Mouse (Mus musculus): ENCODE measurements around the gene A530084C06Rik. TPM values are rescaled to one million over a fixed set of nuclear protein-coding genes. Genes with fewer than 3 reads are reported as not detected.

A530084C06Rik gene
- not detected for total RNA-seq (2021)
- long read RNA-seq, experiment 1, result 0 reads
- long read RNA-seq, experiment 2, result 0 reads

- peak in 1 of 2 experiments; percentile 20 for DNase-seq (ENCODE audit: low spot score in 2 of 2)
Observed at GRCm38 (mm10) chr13:31558521-31559418, at the start of gene A530084C06Rik. Gene A530084C06Rik, minus strand, starts transcription at chr13:31559333.

GRCm38 (mm10) chr13:31603964-31604363 is 44.8 kb upstream of the A530084C06Rik start:
- no peak for DNase-seq (ENCODE audit: low spot score in 2 of 2)

- no peak for DNase-seq (ENCODE audit: low spot score in 2 of 2)
Observed at GRCm38 (mm10) chr13:31599576-31599975, 40.4 kb upstream of the A530084C06Rik start.

- DNase-seq (ENCODE audit: low spot score in 2 of 2), result no peak
Observed at GRCm38 (mm10) chr13:31587341-31587740, 28.2 kb upstream of the A530084C06Rik start.

GRCm38 (mm10) chr13:31579866-31580265 is 20.7 kb upstream of the A530084C06Rik start:
- DNase-seq (ENCODE audit: low spot score in 2 of 2), result no peak

- DNase-seq (ENCODE audit: low spot score in 2 of 2), result no peak
Observed at GRCm38 (mm10) chr13:31578389-31578788, 19.3 kb upstream of the A530084C06Rik start.

- no peak for DNase-seq (ENCODE audit: low spot score in 2 of 2)
Observed at GRCm38 (mm10) chr13:31577576-31577975, 18.4 kb upstream of the A530084C06Rik start.

GRCm38 (mm10) chr13:31576696-31577095 is 17.6 kb upstream of the A530084C06Rik start:
- DNase-seq (ENCODE audit: low spot score in 2 of 2), result no peak

- no peak for DNase-seq (ENCODE audit: low spot score in 2 of 2)
Observed at GRCm38 (mm10) chr13:31574627-31575026, 15.5 kb upstream of the A530084C06Rik start.

- DNase-seq (ENCODE audit: low spot score in 2 of 2), result no peak
Observed at GRCm38 (mm10) chr13:31572806-31573508, 13.8 kb upstream of the A530084C06Rik start.

- DNase-seq (ENCODE audit: low spot score in 2 of 2), result no peak
Observed at GRCm38 (mm10) chr13:31567617-31568294, 8.6 kb upstream of the A530084C06Rik start.

- no peak for DNase-seq (ENCODE audit: low spot score in 2 of 2)
Observed at GRCm38 (mm10) chr13:31567099-31567498, 8.0 kb upstream of the A530084C06Rik start.

- DNase-seq (ENCODE audit: low spot score in 2 of 2), result no peak
Observed at GRCm38 (mm10) chr13:31564394-31564793, 5.3 kb upstream of the A530084C06Rik start.

GRCm38 (mm10) chr13:31559419-31560144 is 449 bp upstream of the A530084C06Rik start:
- DNase-seq (ENCODE audit: low spot score in 2 of 2), result peak; percentile 26 to 50

- peak in 1 of 2 experiments; percentile 15 for DNase-seq (ENCODE audit: low spot score in 2 of 2)
Observed at GRCm38 (mm10) chr13:31557768-31558520, 1.2 kb downstream of the A530084C06Rik start.

- DNase-seq (ENCODE audit: low spot score in 2 of 2), result no peak
Observed at GRCm38 (mm10) chr13:31556964-31557767, 2.0 kb downstream of the A530084C06Rik start.

- no peak for DNase-seq (ENCODE audit: low spot score in 2 of 2)
Observed at GRCm38 (mm10) chr13:31555834-31556233, 3.3 kb downstream of the A530084C06Rik start, which contains the start of gene Foxq1. Gene Foxq1, plus strand, starts transcription at chr13:31556134.

GRCm38 (mm10) chr13:31547610-31548009 is 11.5 kb downstream of the A530084C06Rik start:
- DNase-seq (ENCODE audit: low spot score in 2 of 2), result no peak

GRCm38 (mm10) chr13:31547204-31547603 is 11.9 kb downstream of the A530084C06Rik start:
- no peak for DNase-seq (ENCODE audit: low spot score in 2 of 2)

Measured in gastrocnemius, postnatal 4 days (tissue).